Mouse (Mus musculus) embryonic facial prominence, embryonic 10.5 days (tissue): ENCODE measurements around the gene C330007P06Rik. TPM values are rescaled to one million over a fixed set of nuclear protein-coding genes. Genes with fewer than 3 reads are reported as not detected.

Source experiments
- DNase-seq: peaks from one replicate; pipeline ENCODE4 v3.0.0-alpha.2; 2017; ENCODE audit warnings: low spot score
- H3K27ac ChIP-seq: fragments of 300-500 bp; sonication (generic); replicated peaks from 2 replicates; pipeline ENCODE4 v1.5.1; 2016; ENCODE audit warnings: mild to moderate bottlenecking
- H3K27me3 ChIP-seq: fragments of 300-500 bp; sonication (generic); replicated peaks from 2 replicates; pipeline ENCODE4 v1.6.1; 2016; ENCODE audit warnings: low read depth, mild to moderate bottlenecking; ENCODE audit not compliant: poor library complexity, severe bottlenecking
- H3K36me3 ChIP-seq: fragments of 300-500 bp; sonication (generic); replicated peaks from 2 replicates; pipeline ENCODE4 v1.6.1; 2016; ENCODE audit warnings: mild to moderate bottlenecking, moderate library complexity
- H3K4me1 ChIP-seq: fragments of 300-500 bp; sonication (generic); 2 replicates; pipeline ENCODE4 v1.6.1; 2016
- H3K4me3 ChIP-seq: fragments of 300-500 bp; sonication (generic); 2 replicates; pipeline ENCODE4 v1.5.1; 2016; ENCODE audit warnings: mild to moderate bottlenecking, moderate library complexity
- H3K9me3 ChIP-seq: fragments of 300-500 bp; sonication (generic); 2 replicates; pipeline ENCODE4 v1.6.1; 2016; ENCODE audit warnings: mild to moderate bottlenecking
- WGBS: fragments of 180-500 bp; shearing (Covaris S2); methylation state at CpG from one replicate; pipeline ENCODE4 v1.1.7; 2016; 5-methylcytosine and 5-hydroxymethylcytosine counted together
- polyA plus RNA-seq: library from polyadenylated mRNA; unstranded; fragments of >200 nt; fragmentation: Nextera tagmentation; extraction: Ambion mirVana; gene quantifications from 2 replicates; pipeline ENCODE4 v1.2.1, GENCODE M21; 2016

C330007P06Rik gene
- polyA plus RNA-seq, 1 experiment from 2014 or later: 35.4 TPM

- H3K27ac ChIP-seq: no peak overlapping the region
- peaks cover 9% of the 10 kb centered on the region for H3K27me3 ChIP-seq
- 83% methylated on average over 3 of the region's 3 CpGs for WGBS
- no peak for DNase-seq
- no peaks in the 10 kb centered on the region for H3K36me3 ChIP-seq
- peaks cover 2% of the 10 kb centered on the region for H3K4me1 ChIP-seq
- no peak overlapping the region for H3K4me3 ChIP-seq
- no peaks in the 10 kb centered on the region for H3K9me3 ChIP-seq
Observed at GRCm38 (mm10) chrX:36870372-36870771, 3.5 kb downstream of the C330007P06Rik start.

- no peak for DNase-seq
- 0 out of 2 replicates have a peak, but pooled peaks cover under 1% of the 10 kb centered on the region for H3K36me3 ChIP-seq
- WGBS: 57% methylated on average over 8 of the region's 8 CpGs
- peaks cover 6% of the 10 kb centered on the region for H3K4me1 ChIP-seq
- no peaks in the 10 kb centered on the region for H3K27me3 ChIP-seq
- no peak overlapping the region for H3K27ac ChIP-seq
- H3K4me3 ChIP-seq: peak overlapping the region; percentile 61
- no peaks in the 10 kb centered on the region for H3K9me3 ChIP-seq
Observed at GRCm38 (mm10) chrX:36864609-36865328, 9.1 kb downstream of the C330007P06Rik start.

- DNase-seq: peak; percentile 81
- Histone ChIP-seq H3K27me3 (no peaks in the 10 kb centered on the region), H3K4me3 (peak overlapping the region; percentile 61), H3K4me1 (peaks cover 6% of the 10 kb centered on the region), H3K27ac (peak overlapping the region; percentile 72), H3K9me3 (no peaks in the 10 kb centered on the region), H3K36me3 (0 out of 2 replicates have a peak, but pooled peaks cover 3% of the 10 kb centered on the region)
- 18% methylated on average over 43 of the region's 44 CpGs for WGBS
Observed at GRCm38 (mm10) chrX:36863766-36864608, 9.9 kb downstream of the C330007P06Rik start.

- 84% methylated on average over 8 of the region's 8 CpGs for WGBS
- no peaks in the 10 kb centered on the region for H3K27me3 ChIP-seq
- H3K4me3 ChIP-seq: no peak overlapping the region
- DNase-seq: no peak
- H3K4me1 ChIP-seq: no peaks in the 10 kb centered on the region
- no peak overlapping the region for H3K27ac ChIP-seq
- H3K9me3 ChIP-seq: no peaks in the 10 kb centered on the region
- peaks cover 24% of the 10 kb centered on the region for H3K36me3 ChIP-seq
Observed at GRCm38 (mm10) chrX:36852631-36853030, 21.3 kb downstream of the C330007P06Rik start.

GRCm38 (mm10) chrX:36847152-36847551, 26.8 kb downstream of the C330007P06Rik start:
- Histone ChIP-seq H3K4me3 (no peak overlapping the region), H3K36me3 (peaks cover 16% of the 10 kb centered on the region), H3K4me1 (no peaks in the 10 kb centered on the region), H3K27ac (no peak overlapping the region), H3K27me3 (no peaks in the 10 kb centered on the region), H3K9me3 (no peaks in the 10 kb centered on the region)
- DNase-seq: no peak
- 82% methylated on average over 1 of the region's 1 CpGs for WGBS

- Histone ChIP-seq H3K27ac (no peak overlapping the region), H3K9me3 (no peaks in the 10 kb centered on the region), H3K4me3 (no peak overlapping the region), H3K27me3 (no peaks in the 10 kb centered on the region), H3K36me3 (peaks cover 8% of the 10 kb centered on the region; the same call in 1 of the 2 replicates), H3K4me1 (no peaks in the 10 kb centered on the region)
- 81% methylated on average over 4 of the region's 4 CpGs for WGBS
- no peak for DNase-seq
Observed at GRCm38 (mm10) chrX:36843346-36843990, 30.4 kb downstream of the C330007P06Rik start.

- no peak overlapping the region for H3K4me3 ChIP-seq
- DNase-seq: no peak
- no peaks in the 10 kb centered on the region for H3K27me3 ChIP-seq
- 88% methylated on average over 6 of the region's 6 CpGs for WGBS
- no peaks in the 10 kb centered on the region for H3K4me1 ChIP-seq
- H3K9me3 ChIP-seq: no peaks in the 10 kb centered on the region
- no peaks in the 10 kb centered on the region; the same call in 1 of the 2 replicates for H3K36me3 ChIP-seq
- H3K27ac ChIP-seq: no peak overlapping the region
Observed at GRCm38 (mm10) chrX:36841698-36842097, 32.2 kb downstream of the C330007P06Rik start.

- H3K27me3 ChIP-seq: no peaks in the 10 kb centered on the region
- no peaks in the 10 kb centered on the region for H3K36me3 ChIP-seq
- 89% methylated on average over 7 of the region's 7 CpGs for WGBS
- no peak overlapping the region for H3K4me3 ChIP-seq
- H3K4me1 ChIP-seq: no peaks in the 10 kb centered on the region
- H3K27ac ChIP-seq: no peak overlapping the region
- DNase-seq: no peak
- no peaks in the 10 kb centered on the region for H3K9me3 ChIP-seq
Observed at GRCm38 (mm10) chrX:36839391-36839790, 34.5 kb downstream of the C330007P06Rik start.

GRCm38 (mm10) chrX:36837069-36837676, 36.7 kb downstream of the C330007P06Rik start:
- no peaks in the 10 kb centered on the region for H3K27me3 ChIP-seq
- no peaks in the 10 kb centered on the region for H3K36me3 ChIP-seq
- H3K4me3 ChIP-seq: no peak overlapping the region
- H3K9me3 ChIP-seq: no peaks in the 10 kb centered on the region
- 55% methylated on average over 6 of the region's 6 CpGs for WGBS
- H3K4me1 ChIP-seq: peaks cover 3% of the 10 kb centered on the region; the same call in 1 of the 2 replicates
- DNase-seq: no peak
- no peak overlapping the region for H3K27ac ChIP-seq

GRCm38 (mm10) chrX:36833397-36834084, 40.4 kb downstream of the C330007P06Rik start:
- Histone ChIP-seq H3K4me1 (peaks cover 3% of the 10 kb centered on the region; the same call in 1 of the 2 replicates), H3K27ac (peak overlapping the region; percentile 61), H3K9me3 (no peaks in the 10 kb centered on the region), H3K36me3 (no peaks in the 10 kb centered on the region), H3K4me3 (peak overlapping the region; percentile 45), H3K27me3 (no peaks in the 10 kb centered on the region)
- 20% methylated on average over 19 of the region's 19 CpGs for WGBS
- peak; percentile 80 for DNase-seq

GRCm38 (mm10) chrX:36831632-36832031, 42.3 kb downstream of the C330007P06Rik start:
- Histone ChIP-seq H3K36me3 (no peaks in the 10 kb centered on the region), H3K27ac (no peak overlapping the region), H3K4me3 (no peak overlapping the region), H3K27me3 (no peaks in the 10 kb centered on the region), H3K9me3 (no peaks in the 10 kb centered on the region), H3K4me1 (peaks cover 3% of the 10 kb centered on the region; the same call in 1 of the 2 replicates)
- WGBS: 77% methylated on average over 4 of the region's 4 CpGs
- DNase-seq: no peak
